ENCODE assay signal across 1 mouse cellular context in the genomic region with DNA sequence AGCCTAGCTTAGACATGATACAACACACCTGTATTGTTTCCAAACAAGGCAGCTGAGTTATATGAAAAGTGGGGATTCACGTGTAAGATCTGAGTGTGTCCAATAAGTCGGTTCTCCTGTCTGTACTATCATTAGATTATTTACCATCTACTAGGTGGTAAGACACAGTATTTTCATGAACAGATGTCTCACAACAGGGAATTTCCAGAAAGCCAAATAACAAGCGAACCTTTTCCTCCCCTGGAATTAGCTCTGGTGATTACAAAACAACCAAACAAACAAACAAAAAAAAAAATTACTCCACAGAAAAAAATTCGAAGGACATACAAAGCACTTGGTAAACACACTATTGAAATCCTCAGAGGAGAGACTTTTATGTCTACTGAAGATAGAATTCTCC.
TF ChIP-seq lines count a peak whose summit lies in the region.

No protein-coding gene starts in this region.

TF ChIP-seq in CH12.LX, 34 proteins besides CTCF, POLR2A, EP300 and RAD21 (continued from another document):
- TF ChIP-seq JUND (conservative IDR thresholded peaks at IDR 0.05; ENCODE audit: low read depth, low read length), result no peak
- TF ChIP-seq BHLHE40 (IDR thresholded peaks at IDR 0.05; ENCODE audit: low read depth, low read length), result no peak
- TF ChIP-seq MAX (IDR thresholded peaks at IDR 0.05; ENCODE audit: low read length), result no peak
- TF ChIP-seq NELFE (IDR thresholded peaks at IDR 0.05; ENCODE audit: low read depth, low read length), result no peak
- no peak for TF ChIP-seq USF1 (IDR thresholded peaks at IDR 0.05; ENCODE audit: low read depth, low read length)
- TF ChIP-seq TBP (conservative IDR thresholded peaks at IDR 0.05; ENCODE audit: low read depth, low read length), result no peak
- no peak for TF ChIP-seq TCF12 (IDR thresholded peaks at IDR 0.05; ENCODE audit: low read depth, low read length)
- no peak for TF ChIP-seq ELF1 (IDR thresholded peaks at IDR 0.05; ENCODE audit: low read depth, low read length)
- TF ChIP-seq SMC3 (IDR thresholded peaks at IDR 0.05; ENCODE audit: low read depth, low read length), result no peak
